Mouse (Mus musculus) kidney, adult 11 months (tissue): ENCODE data around the gene Sae1.
"Not testable (repeated sequence)": the region's sequence is repeated elsewhere in the genome, so short reads cannot be mapped to it uniquely, and the experiment has no call there.

Experiments used
- DNase-seq: peaks from one replicate; pipeline ENCODE4 v3.0.0; 2022

The Sae1 gene

DNA sequence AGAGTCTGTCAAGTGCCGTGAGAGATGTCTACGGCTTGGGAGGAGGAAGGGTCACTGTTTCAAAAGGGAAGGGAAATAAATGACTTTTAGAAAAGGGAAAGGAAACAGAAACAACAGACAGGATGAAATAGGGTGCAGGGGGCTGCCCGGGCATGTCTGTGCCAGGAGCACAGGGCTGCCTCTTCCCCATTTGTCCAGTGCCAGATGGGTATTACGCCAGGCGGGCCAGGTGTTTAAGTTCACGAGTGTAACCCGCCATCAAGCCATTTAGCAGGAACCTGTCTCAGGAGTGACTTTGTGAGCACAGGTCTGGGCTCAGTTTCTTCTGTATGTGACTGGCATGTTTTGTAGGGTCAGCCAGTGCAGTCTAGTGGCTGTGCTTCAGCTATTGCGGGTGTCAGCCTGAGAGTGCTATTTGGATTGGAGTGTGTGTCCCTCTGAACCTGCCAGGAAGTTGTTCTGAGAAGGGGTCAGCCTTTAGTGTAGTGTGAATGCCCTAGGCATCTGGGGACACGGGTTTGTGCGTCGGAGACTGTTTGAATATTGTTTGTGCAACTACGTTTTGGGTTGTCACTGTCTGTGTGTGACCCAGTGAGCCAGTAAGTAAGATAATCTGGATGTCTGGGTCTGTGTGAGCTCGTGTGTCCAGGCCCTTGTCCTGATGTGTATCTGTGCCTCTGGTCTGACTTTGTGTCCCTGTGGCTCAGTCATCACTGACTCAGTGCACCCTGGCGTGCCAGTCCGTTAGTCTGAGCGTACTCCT lies 78.9 kb downstream of the Sae1 start:
- no peak for DNase-seq

DNA sequence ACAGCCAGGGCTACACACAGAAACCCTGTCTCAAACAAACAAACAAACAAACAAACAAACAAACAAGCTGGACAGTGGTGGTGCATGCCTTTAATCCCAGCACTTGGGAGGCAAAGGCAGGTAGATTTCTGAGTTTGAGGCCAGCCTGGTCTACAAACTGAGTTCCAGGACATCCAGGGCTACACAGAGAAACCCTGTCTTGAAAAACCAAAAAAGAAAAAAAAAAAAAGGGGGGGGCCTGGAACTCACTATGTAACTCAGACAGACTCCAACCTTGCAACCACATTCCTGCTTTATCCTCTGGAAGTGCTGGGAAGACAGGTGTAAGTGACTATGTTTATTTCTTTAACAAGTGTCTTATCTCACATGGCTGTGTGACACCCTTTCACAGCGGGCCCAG lies 79.5 kb downstream of the Sae1 start, which contains the start of gene Bbc3:
TSS of gene Bbc3 (plus strand) at position 301 of the 400 bp plus-strand sequence.
- not testable (repeated sequence) for DNase-seq

- not testable (repeated sequence) for DNase-seq
These were observed 80.5 kb downstream of the Sae1 start for GRCm38 (mm10) chr7:16307141-16307540.

DNA sequence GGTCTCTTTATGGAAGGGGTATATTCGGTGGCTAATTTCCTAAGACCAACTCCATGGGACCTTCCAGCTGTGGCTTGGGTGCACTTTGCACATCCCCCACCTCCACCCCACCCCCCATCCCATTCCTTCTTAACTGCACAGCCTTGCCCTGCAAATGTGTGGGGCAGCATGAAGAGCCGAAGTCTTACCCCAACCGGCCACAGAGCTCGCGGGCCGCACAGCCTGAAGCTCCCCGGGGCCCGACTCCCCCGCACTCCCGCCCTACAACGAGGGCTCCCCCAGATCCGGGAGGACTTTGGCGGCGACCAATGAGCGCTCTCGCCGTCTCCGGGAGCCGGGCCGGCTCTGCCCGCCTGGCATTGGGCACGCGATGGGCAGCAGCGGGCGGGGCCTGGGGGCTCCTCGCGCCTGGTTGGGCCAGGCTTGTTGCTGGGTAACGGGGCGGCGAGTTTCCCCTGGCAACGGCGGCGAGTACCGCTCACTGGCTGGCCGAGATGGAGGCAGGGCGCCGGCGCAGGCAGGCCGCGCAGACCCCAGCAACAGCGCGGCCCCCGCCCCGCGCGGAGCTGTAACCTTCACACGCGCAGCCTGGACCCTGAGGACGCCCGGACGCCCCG lies 88.1 kb downstream of the Sae1 start:
- DNase-seq: peak; percentile 84

GRCm38 (mm10) chr7:16298927-16299326 lies 88.7 kb downstream of the Sae1 start:
- no peak for DNase-seq

- no peak for DNase-seq
These were observed 90.0 kb downstream of the Sae1 start for GRCm38 (mm10) chr7:16297616-16298015.

- peak; percentile 85 for DNase-seq
These were observed 90.7 kb downstream of the Sae1 start for GRCm38 (mm10) chr7:16296766-16297390.

- DNase-seq: no peak
These were observed 91.5 kb downstream of the Sae1 start for GRCm38 (mm10) chr7:16296146-16296545.

- DNase-seq: peak; percentile 82
These were observed 92.2 kb downstream of the Sae1 start for GRCm38 (mm10) chr7:16295321-16295900.

- peak; percentile 90 for DNase-seq
These were observed 92.8 kb downstream of the Sae1 start for GRCm38 (mm10) chr7:16294837-16295236.

DNA sequence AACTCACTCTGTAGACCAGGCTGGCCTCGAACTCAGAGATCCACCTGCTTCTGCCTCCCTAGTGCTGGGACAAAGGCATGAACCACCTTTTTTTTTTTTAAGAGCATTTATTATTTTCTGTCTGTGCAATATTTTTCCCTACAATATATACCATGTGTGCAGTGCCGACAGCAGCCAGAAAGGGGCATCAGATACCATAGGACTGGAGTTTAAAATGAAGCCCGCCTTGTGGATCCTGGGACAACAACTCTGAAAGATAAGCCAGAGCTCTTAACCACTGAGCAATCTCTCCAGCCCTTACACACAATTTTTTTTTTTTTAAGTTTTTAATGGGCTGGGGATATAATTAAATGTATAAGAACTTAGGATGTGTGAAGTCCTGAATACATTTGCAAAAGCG lies 93.3 kb downstream of the Sae1 start:
- DNase-seq: no peak

DNA sequence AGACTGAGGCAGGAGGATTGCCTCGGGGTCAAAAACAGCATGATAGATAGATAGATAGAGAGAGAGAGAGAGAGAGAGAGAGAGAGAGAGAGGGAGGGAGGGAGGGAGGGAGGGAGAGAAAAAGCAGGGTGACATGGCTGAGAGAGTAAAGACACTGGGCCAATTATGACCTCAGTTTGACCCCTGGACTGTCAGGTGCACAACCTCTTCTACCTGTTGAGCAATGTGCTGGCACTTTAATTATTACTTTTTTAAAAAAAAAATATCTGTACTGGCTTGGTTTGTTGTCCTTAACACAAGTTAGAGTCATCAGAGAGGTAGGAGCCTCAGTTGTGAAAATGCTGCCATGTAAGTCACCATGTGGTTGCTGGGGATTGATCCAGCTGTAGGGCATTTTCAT lies 99.8 kb downstream of the Sae1 start:
- DNase-seq: no peak

DNA sequence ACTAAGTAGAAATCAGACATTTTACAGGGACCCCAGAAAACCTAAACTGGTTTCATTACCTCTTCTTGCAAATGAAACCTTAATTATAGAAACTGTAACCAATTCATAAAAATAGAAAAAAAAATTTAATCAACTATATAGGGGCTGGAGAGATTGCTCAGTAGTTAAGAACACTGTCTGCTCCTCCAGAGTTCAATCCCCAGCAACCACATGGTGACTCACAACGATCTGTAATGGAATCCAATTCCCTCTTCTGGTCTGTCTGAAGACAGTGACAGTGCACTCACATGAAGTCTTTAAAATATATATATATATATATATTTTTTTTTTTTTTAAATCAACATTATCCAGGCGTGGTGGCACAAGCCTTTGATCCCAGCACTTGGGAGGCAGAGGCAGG lies 100.6 kb downstream of the Sae1 start:
- no peak for DNase-seq

- peak; percentile 99 for DNase-seq
These were observed 101.3 kb downstream of the Sae1 start, which contains the start of gene Ccdc9 for GRCm38 (mm10) chr7:16286026-16286961. Ccdc9 (minus strand) TSS chr7:16286795.

- peak; percentile 90 for DNase-seq
These were observed 102.1 kb downstream of the Sae1 start for GRCm38 (mm10) chr7:16285450-16286025.

DNA sequence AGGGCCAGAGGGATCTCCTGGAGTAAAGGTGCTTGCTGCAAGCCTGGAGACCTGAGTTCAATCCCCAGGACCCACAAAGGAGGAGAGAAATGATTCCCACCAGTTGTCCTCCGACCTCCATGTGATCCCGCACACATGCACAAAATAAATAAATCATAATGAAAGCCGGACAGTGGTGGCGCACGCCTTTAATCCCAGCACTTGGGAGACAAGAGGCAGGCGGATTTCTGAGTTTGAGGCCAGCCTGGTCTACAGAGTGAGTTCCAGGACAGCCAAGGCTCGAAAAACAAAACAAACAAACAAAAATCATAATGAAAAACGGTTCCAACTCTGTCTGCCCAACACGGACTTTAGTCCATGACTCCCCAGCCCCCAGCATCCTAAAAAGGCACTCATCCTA lies 102.7 kb downstream of the Sae1 start:
- no peak for DNase-seq

DNA sequence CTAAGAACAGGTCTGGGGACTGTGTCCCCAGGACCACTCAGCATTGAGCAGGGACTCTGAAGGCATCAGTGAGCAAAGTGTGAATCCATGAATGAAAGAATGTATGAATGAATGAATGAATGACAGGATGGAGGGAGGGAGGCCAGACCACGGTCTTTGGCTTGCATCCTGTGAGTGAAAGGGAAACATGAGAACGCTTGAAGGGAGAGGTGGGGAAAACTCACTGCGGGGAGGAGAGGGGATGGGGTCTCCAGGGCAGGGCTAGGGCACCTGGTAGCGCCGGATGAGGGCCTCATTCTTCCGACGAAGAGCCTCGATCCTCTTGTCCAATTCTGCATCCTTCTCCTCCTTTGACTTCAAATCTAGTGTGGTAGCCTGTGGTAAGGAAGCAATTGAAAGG lies 103.6 kb downstream of the Sae1 start:
- no peak for DNase-seq

- DNase-seq: no peak
These were observed 105.3 kb downstream of the Sae1 start for GRCm38 (mm10) chr7:16282334-16282733.

- DNase-seq: no peak
These were observed 106.9 kb downstream of the Sae1 start for GRCm38 (mm10) chr7:16280721-16281120.

- no peak for DNase-seq
These were observed 112.4 kb downstream of the Sae1 start for GRCm38 (mm10) chr7:16274922-16275890.

DNA sequence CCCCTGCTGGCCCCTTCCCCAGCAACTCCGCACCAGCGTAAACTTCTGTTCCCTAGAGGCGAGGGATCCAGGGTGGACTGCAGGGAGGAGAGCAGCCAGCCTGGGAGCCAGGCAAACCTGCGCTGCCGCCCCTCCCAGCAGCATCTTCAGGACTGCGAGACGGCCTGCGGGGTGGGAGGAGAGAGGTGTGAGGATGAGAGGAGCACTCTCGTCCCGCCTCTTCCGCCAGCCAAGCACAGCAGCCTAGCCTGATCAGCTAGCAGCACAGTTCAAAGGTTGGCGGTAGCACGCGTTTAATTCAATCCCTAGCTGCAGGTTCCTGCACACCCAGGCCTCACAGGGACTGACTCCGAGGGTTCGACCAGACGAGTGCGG lies 113.9 kb downstream of the Sae1 start:
- DNase-seq: peak; percentile 84
